Mouse (Mus musculus) lung, postnatal 0 days (tissue): ENCODE results near the gene Il11ra1. TPM values are rescaled to one million over a fixed set of nuclear protein-coding genes. Genes with fewer than 3 reads are reported as not detected.

Experiments used
- ATAC-seq: fragments of 200-750 bp; cut with Nextera tagmentation; 2 replicates; pipeline ENCODE4 v1.8.0; 2017; ENCODE audit warnings: moderate library complexity
- DNase-seq: peaks from one replicate; pipeline ENCODE4 v3.0.0-alpha.2; 2016; ENCODE audit warnings: low spot score
- H3K27ac ChIP-seq: fragments of 300-500 bp; sonication (generic); 2 replicates; pipeline ENCODE4 v1.5.1; 2014; ENCODE audit warnings: antibody characterized with exemption, mild to moderate bottlenecking, low read length, mixed read lengths
- H3K27me3 ChIP-seq: fragments of 300-500 bp; sonication (generic); replicated peaks from 2 replicates; pipeline ENCODE4 v1.6.1; 2014; ENCODE audit warnings: low read length, mixed read lengths; ENCODE audit not compliant: insufficient read depth
- H3K36me3 ChIP-seq: fragments of 300-500 bp; sonication (generic); 2 replicates; pipeline ENCODE4 v1.6.1; 2014; ENCODE audit warnings: low read length, mixed read lengths; ENCODE audit not compliant: insufficient read depth
- H3K4me1 ChIP-seq: fragments of 300-500 bp; sonication (generic); 2 replicates; pipeline ENCODE4 v1.6.1; 2014; ENCODE audit warnings: antibody characterized with exemption, low read depth, low read length, mixed read lengths; ENCODE audit not compliant: insufficient read depth
- H3K4me2 ChIP-seq: fragments of 300-500 bp; sonication (generic); replicated peaks from 2 replicates; pipeline ENCODE4 v1.6.1; 2014; ENCODE audit warnings: low read depth, mild to moderate bottlenecking, low read length, moderate library complexity, mixed read lengths
- H3K4me3 ChIP-seq: fragments of 300-500 bp; sonication (generic); 2 replicates; pipeline ENCODE4 v1.5.1; 2014; ENCODE audit warnings: low read depth, low read length
- H3K9ac ChIP-seq: fragments of 300-500 bp; sonication (generic); replicated peaks from 2 replicates; pipeline ENCODE4 v1.6.1; 2014; ENCODE audit warnings: low read depth, mild to moderate bottlenecking
- H3K9me3 ChIP-seq: fragments of 300-500 bp; sonication (generic); 2 replicates; pipeline ENCODE4 v1.6.1; 2016; ENCODE audit warnings: low read length, mixed read lengths
- CTCF ChIP-seq: IDR thresholded peaks from 2 replicates; pipeline ENCODE4 v1.5.1; 2016; ENCODE audit warnings: antibody characterized with exemption, mild to moderate bottlenecking
- EP300 ChIP-seq: IDR thresholded peaks from 2 replicates; pipeline ENCODE4 v1.6.1; 2016; ENCODE audit warnings: antibody characterized with exemption, mild to moderate bottlenecking, control low read depth
- WGBS: fragments of 180-500 bp; shearing (Covaris S2); extraction: QIAGEN DNeasy Blood & Tissue Kit; methylation state at CpG from one replicate; pipeline ENCODE4 v1.1.7; 2014; 5-methylcytosine and 5-hydroxymethylcytosine counted together
- polyA plus RNA-seq: library from polyadenylated mRNA; unstranded; fragments of >200 nt; fragmentation: Nextera tagmentation; extraction: Ambion mirVana; gene quantifications from 2 replicates; pipeline ENCODE4 v1.2.1, GENCODE M21; 2015

Gene Il11ra1
- polyA plus RNA-seq, 1 experiment from 2014 or later: 62.1 TPM

DNA sequence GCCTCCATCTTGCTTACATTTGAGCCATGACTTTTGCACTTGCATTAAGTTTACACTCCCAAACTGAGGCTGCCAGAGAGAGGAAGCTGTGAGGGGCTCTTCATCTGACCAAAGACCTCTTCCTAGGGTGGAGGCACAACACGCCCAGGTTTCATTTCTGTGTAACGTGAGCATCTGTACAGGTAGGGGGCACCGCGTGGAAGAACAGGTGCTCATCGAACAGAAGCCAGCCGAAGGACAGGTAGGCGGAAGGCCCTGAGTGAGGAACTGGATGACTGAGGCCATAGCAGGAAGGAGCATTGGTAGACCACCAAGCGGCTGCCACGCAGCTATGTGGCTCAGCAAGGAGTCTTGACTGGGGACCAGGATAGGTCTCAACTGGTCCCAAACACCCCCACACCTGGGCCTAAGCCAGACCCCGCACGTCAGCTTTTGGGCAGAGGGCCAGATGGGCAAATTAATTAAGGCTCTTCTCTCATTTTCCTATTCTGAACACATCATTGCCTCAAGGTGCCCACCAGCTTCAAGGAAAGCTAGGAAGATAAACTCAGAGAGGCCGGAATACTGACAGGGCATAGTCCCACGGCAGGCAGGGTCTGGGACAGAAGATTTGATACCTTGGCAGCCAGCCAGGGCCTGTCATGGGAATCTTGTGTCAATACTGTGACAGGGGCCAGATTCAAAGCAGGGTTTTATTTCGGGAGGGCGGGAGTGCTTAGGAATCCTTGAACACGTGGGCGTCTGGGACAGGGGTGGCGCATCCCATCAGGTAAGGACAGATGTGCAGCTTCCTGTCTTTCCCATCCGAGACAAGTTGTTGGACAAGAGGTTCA is 6.3 kb downstream of the Il11ra1 start:
- no peak overlapping the region for H3K4me2 ChIP-seq
- no peaks in the 10 kb centered on the region for H3K36me3 ChIP-seq
- H3K9me3 ChIP-seq: no peaks in the 10 kb centered on the region
- ATAC-seq (no peak), DNase-seq (no peak)
- WGBS: 59% methylated on average over 19 of the region's 19 CpGs
- H3K9ac ChIP-seq: no peak overlapping the region
- peaks cover 4% of the 10 kb centered on the region; the same call in 1 of the 2 replicates for H3K4me1 ChIP-seq
- no peak overlapping the region for H3K27ac ChIP-seq
- no peak overlapping the region for H3K4me3 ChIP-seq
- no peak for TF ChIP-seq CTCF
- no peak for TF ChIP-seq EP300
- H3K27me3 ChIP-seq: no peaks in the 10 kb centered on the region

DNA sequence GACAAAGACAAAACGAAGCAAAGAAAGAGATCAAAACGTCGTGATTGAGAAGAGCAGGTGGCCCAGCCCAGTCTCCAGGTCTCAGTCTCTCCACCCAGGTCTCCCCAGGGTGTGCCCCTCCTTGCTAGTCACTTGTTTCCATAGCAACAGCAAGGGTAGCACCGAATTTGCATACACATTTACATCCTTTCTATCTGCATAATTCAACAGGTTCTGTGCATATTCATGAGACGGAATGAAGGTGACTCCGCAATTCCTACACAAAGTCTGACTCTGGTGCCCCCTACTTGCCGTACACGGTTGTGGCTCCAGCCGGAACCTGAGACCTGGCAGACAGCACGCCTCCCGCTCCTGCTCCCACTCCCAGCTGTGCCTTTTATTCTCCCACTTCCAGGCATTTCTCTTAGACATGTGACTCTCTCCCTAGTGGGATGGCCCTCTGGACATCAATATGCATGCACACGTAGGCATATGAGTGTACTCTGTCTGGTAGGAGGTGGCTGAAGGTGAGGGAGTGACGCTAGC is 7.3 kb downstream of the Il11ra1 start:
- Histone ChIP-seq H3K4me1 (peaks cover 9% of the 10 kb centered on the region; the same call in 1 of the 2 replicates), H3K36me3 (no peaks in the 10 kb centered on the region), H3K27me3 (no peaks in the 10 kb centered on the region), H3K27ac (no peak overlapping the region), H3K9me3 (no peaks in the 10 kb centered on the region), H3K4me3 (no peak overlapping the region), H3K4me2 (no peak overlapping the region), H3K9ac (no peak overlapping the region)
- TF ChIP-seq EP300 (no peak), CTCF (peak; percentile 77)
- ATAC-seq (peak; percentile 76), DNase-seq (peak; percentile 84)
- 5% methylated on average over 13 of the region's 13 CpGs for WGBS

DNA sequence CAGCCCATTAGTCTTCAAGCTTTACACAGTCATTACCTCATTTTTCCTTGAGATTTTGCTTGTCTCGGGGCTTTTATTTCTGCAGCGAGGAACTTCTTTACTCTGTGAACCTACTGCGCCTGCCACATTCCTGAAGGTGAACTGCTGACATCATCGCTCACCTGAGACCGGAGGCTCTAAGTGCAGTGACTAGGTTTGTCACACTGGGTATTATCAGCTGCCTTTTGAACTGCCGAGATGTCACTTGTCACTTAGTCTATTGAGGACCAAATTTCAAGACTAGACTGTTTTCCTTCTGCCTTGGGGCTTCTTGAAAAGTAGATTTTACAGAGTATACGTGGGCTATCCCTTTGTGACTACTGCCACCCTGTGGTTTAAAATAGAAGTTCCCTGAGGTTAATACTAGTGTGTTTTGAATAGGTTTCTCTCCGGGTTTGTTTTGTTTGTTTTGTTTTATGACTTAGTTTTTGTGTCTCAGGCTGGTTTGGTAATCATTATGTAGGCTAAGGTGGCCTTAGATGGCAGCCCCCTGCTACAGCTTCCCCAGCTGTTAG is 8.5 kb downstream of the Il11ra1 start:
- Histone ChIP-seq H3K27me3 (no peaks in the 10 kb centered on the region), H3K9me3 (no peaks in the 10 kb centered on the region), H3K4me2 (peak overlapping the region; percentile 14; the same call in 1 of the 2 replicates), H3K27ac (no peak overlapping the region), H3K4me1 (peaks cover 18% of the 10 kb centered on the region; the same call in 1 of the 2 replicates), H3K9ac (no peak overlapping the region), H3K4me3 (no peak overlapping the region), H3K36me3 (no peaks in the 10 kb centered on the region)
- no peak for TF ChIP-seq EP300
- TF ChIP-seq CTCF: peak; percentile 80
- peak; percentile 76 for DNase-seq
- 22% methylated on average over 8 of the region's 8 CpGs for WGBS
- peak; percentile 48 for ATAC-seq

DNA sequence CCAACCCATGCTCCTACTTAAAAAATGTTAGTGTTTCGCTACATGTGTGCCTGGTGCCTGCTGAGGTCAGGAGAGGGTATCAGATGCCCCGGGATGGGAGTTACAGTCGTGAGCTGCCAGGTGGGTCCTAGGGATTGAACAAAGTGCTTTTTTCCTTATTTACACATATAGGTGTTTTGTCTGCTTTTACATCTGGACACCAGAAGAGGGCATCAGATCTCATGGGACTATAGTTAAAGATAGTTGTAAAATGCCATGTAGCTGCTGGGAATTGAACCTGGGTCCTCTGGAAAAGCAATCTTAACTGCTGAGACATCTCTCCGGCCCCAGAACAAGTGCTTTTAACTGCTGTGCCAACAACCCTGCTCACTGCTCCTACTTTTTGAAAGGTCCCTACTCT is 10.4 kb downstream of the Il11ra1 start:
- Histone ChIP-seq H3K4me1 (peaks cover 18% of the 10 kb centered on the region; the same call in 1 of the 2 replicates), H3K27me3 (no peaks in the 10 kb centered on the region), H3K9ac (no peak overlapping the region), H3K4me2 (no peak overlapping the region), H3K36me3 (no peaks in the 10 kb centered on the region), H3K27ac (no peak overlapping the region), H3K9me3 (no peaks in the 10 kb centered on the region), H3K4me3 (no peak overlapping the region)
- 51% methylated on average over 4 of the region's 4 CpGs for WGBS
- TF ChIP-seq CTCF (peak; percentile 29), EP300 (no peak)
- DNase-seq (no peak), ATAC-seq (no peak)

DNA sequence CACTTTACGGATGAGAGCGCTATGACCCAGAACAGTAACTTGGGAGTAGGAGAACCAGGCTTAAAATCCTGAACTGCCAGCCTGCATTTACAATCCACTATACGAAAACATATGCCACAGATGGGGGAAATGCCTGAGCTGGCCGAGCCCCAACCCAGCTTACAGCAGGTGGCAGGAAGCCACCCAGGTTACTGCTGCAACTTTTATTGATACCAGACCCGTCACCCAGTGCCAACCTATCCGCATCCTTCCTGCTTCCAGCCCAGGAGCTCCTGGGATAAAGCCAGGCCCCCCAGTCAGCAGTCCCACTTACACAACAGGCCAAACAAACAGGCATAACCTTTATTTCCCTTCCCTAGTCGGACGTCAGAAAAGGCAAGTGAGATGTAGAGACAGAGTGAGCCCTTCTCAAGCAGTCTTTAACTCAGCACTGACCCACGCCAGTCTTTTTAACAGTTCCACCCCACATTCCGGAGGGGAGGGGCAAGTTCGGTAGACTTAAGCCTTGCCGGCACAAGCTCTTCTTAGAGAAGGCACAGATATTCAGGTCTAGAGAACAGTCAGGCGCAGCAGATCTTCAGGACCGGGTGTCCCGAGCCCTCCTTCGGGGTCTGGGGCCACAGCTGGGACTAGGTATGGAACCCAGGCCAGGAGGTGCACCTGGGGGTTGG is 12.1 kb downstream of the Il11ra1 start:
- ATAC-seq: no peak
- TF ChIP-seq CTCF: no peak
- no peak for TF ChIP-seq EP300
- no peaks in the 10 kb centered on the region for H3K27me3 ChIP-seq
- peak overlapping the region; percentile 93 for H3K4me2 ChIP-seq
- H3K9me3 ChIP-seq: no peaks in the 10 kb centered on the region
- DNase-seq: peak; percentile 55
- H3K9ac ChIP-seq: 0 out of 2 replicates have a peak overlapping the region, but pooled peaks have one; percentile 88
- H3K27ac ChIP-seq: no peak overlapping the region
- H3K4me3 ChIP-seq: peak overlapping the region; percentile 79; the same call in 1 of the 2 replicates
- 60% methylated on average over 16 of the region's 16 CpGs for WGBS
- H3K36me3 ChIP-seq: no peaks in the 10 kb centered on the region
- H3K4me1 ChIP-seq: peaks cover 16% of the 10 kb centered on the region; the same call in 1 of the 2 replicates
